Mouse (Mus musculus) myocyte (in vitro differentiated cells): Measurements from ENCODE around the gene Prkca.
A peak's percentile ranks its signal among the peaks of the same experiment; 100 is the strongest.

ENCODE experiments used
- CEBPB ChIP-seq: IDR thresholded peaks from 2 replicates; pipeline ENCODE4 v1.6.1; 2011; ENCODE audit warnings: mild to moderate bottlenecking, moderate library complexity; ENCODE audit not compliant: poor library complexity, insufficient read depth, severe bottlenecking
- MAX ChIP-seq: IDR thresholded peaks from one replicate; pipeline ENCODE4 v1.6.1; 2011; ENCODE audit warnings: low read depth, mild to moderate bottlenecking, control low read depth
- MYOD1 ChIP-seq, 3 experiments: IDR thresholded peaks; one replicate each; pipeline ENCODE4 v1.6.1; 2011; ENCODE audit warnings: control low read depth in 2 of 3, low read depth in 2 of 3, mild to moderate bottlenecking in 2 of 3, moderate library complexity in 1 of 3; ENCODE audit not compliant: insufficient read length in 2 of 3, control insufficient read depth in 1 of 3
- POLR2A ChIP-seq: IDR thresholded peaks from one replicate; pipeline ENCODE4 v1.6.1; 2011; ENCODE audit warnings: low read depth, mild to moderate bottlenecking, control low read depth, moderate library complexity; ENCODE audit not compliant: insufficient read length
- POLR2AphosphoS2 ChIP-seq: IDR thresholded peaks from one replicate; pipeline ENCODE4 v1.6.1; 2011; ENCODE audit warnings: low read depth, control low read depth; ENCODE audit not compliant: insufficient read length
- SRF ChIP-seq: IDR thresholded peaks from one replicate; pipeline ENCODE4 v1.6.1; 2011; ENCODE audit warnings: low read depth; ENCODE audit not compliant: control insufficient read depth, insufficient read length
- TCF12 ChIP-seq: IDR thresholded peaks from one replicate; pipeline ENCODE4 v1.6.1; 2011; ENCODE audit warnings: mild to moderate bottlenecking, control low read depth; ENCODE audit not compliant: poor library complexity, insufficient read depth, severe bottlenecking
- USF1 ChIP-seq: IDR thresholded peaks from one replicate; pipeline ENCODE4 v1.6.1; 2011; ENCODE audit warnings: low read depth, mild to moderate bottlenecking, control low read depth, moderate library complexity

DNA sequence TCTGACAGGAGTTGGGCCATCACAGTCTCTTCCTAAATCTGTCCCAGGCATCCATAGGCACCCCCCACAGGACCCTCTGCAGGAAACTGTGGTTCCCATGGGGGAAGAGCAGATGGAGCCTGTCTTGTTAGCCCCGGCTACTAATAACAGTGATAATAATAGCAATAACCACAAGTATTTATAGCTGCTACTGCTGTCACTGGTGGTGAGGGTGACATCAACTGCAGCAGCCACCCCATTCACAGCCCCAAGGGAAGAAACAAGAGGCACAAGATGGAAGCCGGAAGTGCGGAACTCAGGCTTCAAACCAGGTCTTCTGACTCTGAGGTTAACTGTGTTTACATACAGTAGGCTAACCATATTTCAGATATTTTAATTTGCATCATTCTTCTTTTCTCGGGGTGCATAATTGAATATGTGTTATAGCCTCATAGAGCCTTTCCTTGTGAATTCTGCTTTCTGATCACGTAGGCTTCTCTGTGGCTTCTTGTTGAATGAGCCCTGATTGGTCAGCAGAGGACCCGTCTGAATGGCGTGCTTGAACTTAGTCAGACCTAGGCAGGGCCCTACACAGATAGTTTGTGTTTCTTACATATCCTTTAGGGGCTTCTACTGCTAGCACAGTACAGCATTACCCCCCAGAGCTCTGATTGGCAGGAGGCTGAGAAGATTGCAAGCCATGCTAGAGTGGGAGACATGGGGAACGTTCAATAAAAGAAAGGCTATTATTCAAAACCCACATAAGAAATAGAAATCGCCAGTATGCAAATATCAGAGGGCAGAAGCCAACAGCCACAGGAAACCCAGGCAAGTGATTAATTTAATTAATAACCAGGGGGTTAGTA is 189.5 kb downstream of the Prkca start:
- no peak for TF ChIP-seq POLR2AphosphoS2
- no peak for TF ChIP-seq POLR2A
- TF ChIP-seq SRF = no peak
- no peak for TF ChIP-seq CEBPB
- peak in 1 of 3 experiments; percentile 11 for TF ChIP-seq MYOD1 (IDR thresholded peaks at IDR 0.05; ENCODE audit: control insufficient read depth in 1 of 3, insufficient read length in 2 of 3, low read depth in 2 of 3)
- no peak for TF ChIP-seq TCF12
- TF ChIP-seq USF1 = no peak
- no peak for TF ChIP-seq MAX
